Mouse (Mus musculus): ENCODE results near the gene Gmppb.

Gmppb gene

DNA sequence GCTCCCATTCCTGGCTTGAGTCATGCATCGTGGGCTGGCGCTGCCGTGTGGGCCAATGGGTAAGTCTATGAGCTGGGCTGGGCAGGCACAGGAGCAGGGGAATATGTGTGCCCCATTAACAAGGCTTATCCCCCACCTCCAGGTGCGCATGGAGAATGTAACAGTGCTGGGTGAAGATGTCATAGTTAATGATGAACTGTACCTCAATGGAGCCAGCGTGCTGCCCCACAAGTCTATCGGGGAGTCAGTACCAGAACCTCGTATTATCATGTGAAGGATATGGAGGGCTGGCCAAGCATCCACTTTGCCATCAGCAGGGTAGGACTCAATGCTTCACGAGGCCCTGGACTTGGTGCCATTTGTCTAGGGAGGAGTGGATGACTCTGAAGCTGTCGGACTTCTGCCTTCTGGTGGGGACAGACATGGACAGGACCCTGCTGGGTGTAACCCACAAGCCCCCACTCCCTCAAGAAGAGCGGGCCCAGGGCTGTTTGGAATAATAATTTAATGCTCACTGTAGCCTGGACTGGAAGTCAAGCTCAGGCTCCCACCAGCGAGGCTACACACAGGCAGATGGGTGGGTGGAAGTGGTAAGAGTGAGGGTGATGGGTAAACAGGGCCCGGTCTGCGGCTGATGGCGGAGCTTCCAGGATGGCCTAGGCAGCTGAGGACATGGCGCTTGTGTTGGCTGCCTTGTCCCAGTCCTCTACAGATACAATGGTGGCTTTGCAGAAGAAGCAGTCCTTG, 2.3 kb downstream of the Gmppb start:
- DNase-seq (ENCODE audit: low read depth, low spot score), result no peak

DNA sequence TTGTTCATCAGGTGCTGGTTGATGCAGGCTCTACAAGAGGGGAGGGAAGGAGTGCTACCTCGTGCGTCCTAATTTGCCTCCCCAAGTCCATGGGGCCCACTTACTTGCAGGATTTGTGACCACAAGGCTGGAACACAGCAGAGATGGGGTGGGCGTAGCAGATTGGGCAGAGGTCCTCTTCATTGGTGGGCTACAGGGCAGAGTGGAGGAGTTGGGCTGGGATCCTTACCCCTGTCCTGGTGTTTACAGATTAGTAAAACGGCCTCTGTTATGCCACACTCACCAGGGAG, 2.8 kb downstream of the Gmppb start:
- no peak for DNase-seq (ENCODE audit: low read depth, low spot score)

DNA sequence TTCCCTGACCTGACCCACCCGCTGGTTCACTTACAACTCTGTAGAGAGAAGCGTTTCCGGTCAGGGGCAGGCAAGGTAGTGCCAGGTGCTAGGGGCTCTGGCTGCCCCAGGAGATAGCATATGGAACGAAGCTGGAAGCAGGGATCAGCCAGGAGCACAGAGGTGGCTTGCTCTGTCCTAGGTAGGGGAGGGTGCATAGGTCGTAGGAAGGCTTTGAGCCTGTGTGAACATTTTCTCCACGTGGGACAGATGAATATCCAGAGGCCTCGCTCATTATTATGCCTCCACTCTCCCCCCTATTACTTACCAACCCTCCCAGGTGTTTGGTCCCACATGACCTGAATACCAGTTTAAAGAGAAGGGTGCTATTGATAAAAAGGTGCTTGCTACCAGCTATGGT, 3.4 kb downstream of the Gmppb start:
- DNase-seq (ENCODE audit: low read depth, low spot score), result no peak

DNA sequence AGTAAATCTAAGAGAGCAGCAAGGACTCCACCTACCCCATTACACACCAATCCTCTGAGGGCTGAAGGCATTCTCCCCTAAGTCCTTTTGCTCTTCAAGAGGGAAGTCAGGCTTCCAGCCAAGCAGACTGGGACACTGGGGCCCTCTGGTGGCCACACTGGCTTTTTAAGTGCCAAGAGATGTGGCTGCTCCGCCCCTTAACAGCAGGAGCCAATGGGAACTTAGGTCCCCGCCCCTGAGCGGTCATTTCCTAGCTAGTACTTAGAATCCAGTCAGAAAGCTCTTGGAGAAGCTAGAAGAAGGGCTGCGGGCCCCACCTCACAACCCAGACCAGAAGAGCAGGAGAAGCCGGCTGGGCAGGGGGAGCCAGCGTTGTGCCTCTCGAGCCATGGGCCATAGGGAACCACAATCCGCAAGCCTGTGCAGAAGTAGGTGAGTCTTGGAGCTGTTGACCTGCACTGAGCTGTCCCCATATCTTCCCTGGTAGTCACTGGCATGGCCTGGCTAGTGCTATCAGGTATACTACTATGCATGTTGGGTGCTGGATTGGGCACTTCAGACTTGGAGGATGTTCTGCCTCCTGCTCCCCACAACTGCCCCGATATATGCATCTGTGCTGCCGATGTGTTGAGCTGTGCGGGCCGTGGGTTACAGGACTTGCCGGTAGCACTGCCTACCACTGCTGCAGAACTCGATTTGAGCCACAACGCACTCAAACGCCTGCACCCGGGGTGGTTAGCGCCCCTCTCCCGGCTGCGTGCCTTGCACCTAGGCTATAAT, 4.0 kb downstream of the Gmppb start, which contains the start of gene Amigo3:
Amigo3 (plus strand) TSS at position 275 of the 780 bp plus-strand sequence.
- DNase-seq (ENCODE audit: low read depth, low spot score), result peak; percentile 80

DNA sequence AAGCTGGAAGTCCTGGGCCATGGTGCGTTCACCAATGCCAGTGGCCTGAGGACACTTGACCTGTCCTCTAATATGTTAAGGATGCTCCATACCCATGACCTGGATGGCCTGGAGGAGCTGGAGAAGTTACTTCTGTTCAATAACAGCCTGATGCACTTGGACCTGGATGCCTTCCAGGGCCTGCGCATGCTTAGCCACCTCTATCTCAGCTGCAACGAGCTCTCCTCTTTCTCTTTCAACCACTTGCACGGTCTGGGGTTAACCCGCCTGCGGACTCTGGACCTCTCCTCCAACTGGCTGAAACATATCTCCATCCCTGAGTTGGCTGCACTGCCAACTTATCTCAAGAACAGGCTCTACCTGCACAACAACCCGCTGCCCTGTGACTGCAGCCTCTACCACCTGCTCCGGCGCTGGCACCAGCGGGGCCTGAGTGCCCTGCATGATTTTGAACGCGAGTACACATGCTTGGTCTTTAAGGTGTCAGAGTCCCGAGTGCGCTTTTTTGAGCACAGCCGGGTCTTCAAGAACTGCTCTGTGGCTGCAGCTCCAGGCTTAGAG, 4.7 kb downstream of the Gmppb start:
- DNase-seq (ENCODE audit: low read depth, low spot score), result no peak

DNA sequence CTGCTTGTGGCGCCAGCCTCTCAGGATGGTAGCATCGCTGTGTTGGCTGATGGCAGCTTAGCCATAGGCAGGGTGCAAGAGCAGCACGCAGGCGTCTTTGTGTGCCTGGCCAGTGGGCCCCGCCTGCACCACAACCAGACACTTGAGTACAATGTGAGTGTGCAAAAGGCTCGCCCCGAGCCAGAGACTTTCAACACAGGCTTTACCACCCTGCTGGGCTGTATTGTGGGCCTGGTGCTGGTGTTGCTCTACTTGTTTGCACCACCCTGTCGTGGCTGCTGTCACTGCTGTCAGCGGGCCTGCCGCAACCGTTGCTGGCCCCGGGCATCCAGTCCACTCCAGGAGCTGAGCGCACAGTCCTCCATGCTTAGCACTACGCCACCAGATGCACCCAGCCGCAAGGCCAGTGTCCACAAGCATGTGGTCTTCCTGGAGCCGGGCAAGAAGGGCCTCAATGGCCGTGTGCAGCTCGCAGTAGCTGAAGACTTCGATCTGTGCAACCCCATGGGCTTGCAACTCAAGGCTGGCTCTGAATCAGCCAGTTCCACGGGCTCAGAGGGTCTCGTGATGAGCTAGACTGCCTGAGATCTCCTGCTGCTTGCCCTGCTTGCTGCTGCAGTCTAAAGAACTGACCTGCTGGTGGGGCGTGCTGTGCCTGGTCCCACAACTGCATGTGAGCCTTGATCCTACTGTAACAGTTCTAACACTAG, 5.4 kb downstream of the Gmppb start:
- DNase-seq (ENCODE audit: low read depth, low spot score), result no peak

DNA sequence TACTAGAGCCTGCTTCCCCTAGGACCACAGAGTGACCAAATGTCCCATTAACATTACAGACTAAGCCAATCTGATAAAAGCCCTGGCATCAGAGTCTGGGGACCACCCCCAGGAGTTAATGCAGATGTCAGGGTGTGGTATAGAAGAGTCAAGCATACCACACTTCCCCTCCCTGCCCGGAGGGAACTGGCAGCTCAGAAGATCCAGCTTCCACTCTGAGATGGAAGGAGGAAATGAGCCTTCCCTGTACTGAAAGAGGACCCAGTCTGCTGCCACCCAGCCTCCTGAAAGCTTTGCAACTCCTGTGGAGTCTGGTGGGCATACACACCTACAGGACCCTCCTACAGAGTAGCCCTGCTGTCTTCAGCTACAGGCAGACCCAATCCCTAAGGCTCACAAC, 6.0 kb downstream of the Gmppb start:
- no peak for DNase-seq (ENCODE audit: low read depth, low spot score)

DNA sequence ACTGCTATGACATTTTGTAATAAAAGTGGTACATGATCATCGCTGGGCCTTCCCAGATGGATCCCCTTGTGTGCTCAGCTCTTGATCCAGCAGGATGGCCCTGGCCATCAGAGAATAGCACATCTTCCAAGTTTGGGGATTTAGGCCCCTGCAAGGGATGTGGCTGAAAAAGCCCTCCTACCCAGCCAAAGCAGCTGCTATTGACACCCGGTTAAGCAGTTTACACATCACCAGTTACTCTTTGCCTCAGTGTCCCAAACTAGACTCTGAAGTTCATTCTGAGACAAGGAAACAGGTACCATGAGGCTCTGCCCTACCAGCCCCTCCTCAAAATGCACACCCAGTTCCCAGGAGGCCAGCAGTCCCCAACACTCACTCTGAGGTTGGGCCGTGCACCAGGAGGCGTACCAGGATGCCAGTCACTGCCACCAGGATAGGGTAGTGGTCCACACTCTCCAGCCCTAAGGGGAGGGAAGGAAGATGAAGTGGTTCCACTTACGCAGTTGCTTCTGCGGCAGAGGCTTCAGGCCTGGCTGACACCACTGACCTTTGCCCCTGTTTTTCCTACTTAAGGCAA, 6.7 kb downstream of the Gmppb start:
- DNase-seq (ENCODE audit: low read depth, low spot score), result no peak

DNA sequence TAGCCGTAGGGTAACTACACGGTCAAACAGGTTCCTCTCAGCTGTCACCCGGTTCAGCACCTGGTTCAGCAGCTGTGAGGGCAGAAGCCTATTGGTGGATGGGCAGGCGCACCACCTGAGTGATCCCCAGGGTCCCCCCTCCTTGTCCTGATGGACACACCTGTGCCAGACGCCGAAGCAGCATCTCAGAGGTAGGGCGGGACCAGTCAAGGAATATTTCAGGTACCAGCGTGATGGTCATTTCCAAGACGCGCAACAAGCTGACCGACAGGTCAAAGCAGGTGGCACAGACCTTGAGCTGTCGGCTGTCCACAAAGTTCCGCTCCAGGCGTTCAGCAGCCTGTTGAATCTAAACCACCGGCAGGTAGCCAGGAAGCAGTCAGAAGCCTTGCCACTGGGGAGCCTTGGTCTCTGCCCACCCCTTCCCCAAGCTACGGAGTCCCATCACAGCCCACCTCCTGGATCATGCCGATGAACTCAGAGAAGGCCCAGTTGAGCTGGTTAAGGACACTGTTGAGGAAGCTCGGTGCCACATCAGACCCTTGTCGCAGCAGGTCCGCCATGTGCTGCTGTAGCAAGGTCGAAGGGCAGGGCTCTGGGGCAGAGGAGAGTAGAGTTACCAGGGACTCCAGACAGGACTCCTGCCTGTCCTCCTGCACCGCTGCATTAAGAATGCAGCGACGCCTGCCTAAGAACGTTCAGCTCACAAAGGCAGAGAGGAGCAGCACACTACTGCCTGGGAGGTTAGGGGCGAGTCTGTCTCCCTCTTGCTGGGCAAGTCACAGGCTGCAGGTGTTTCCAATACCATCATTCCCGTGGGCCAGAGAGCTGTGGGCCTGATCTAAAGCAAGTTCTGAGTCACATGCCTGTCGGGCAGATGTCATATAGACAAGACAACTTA, 7.6 kb downstream of the Gmppb start:
- DNase-seq (ENCODE audit: low read depth, low spot score), result no peak

DNA sequence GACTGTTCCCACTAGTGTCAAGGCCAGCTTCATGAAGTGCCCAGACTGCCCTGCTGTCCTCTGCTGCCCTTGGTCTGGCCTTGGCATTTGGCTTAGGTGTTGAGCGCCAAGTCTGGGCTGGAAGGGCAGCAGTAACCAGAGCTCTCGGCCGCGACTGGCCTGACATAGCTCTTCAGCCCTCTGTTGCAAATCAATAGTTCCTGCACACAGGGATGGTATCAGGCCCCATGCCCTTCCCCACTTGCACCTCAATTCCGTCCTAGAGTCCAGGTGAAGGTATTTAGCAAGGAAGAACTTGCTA, 8.2 kb downstream of the Gmppb start:
- DNase-seq (ENCODE audit: low read depth, low spot score), result no peak

DNA sequence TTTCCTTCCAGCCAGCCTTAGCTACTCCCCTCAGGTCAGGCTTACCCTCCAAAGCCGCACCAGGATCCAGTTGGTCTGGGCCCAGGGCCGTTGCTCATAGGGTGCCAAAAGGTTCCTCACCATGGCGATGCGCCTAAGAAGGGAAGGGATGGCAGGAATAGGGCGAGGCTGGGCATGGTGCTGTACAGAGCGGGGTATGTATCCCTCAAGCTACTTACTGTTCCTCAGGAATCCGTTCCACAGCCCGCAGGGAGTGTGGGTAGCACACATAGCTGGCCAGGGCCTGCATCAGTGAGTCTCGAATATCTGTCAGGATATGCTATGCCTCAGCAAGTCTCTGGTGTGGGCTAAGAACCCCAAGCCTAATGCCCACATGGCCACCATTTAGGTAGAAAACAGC, 9.2 kb downstream of the Gmppb start:
- DNase-seq (ENCODE audit: low read depth, low spot score), result no peak

DNA sequence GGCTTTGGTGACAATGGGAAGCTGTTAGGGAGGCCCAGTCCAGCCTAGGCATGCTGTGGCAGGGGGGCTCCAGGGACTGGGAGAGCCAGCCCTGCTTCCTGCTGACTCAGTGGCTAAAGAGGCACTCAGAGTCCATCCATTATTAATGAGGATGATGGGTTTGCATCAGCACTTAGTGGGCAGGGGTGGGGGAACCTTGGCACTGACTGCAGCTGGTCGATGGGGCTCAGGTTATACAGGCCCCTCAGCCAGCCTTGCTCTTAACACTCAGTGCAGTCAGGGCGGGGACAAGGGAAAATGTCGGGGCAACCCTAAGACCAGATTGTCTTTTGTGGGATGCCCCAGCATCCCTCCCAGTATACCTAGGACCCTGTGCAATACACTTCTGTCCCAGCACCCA, 13.1 kb downstream of the Gmppb start:
- no peak for DNase-seq (ENCODE audit: low read depth, low spot score)

DNA sequence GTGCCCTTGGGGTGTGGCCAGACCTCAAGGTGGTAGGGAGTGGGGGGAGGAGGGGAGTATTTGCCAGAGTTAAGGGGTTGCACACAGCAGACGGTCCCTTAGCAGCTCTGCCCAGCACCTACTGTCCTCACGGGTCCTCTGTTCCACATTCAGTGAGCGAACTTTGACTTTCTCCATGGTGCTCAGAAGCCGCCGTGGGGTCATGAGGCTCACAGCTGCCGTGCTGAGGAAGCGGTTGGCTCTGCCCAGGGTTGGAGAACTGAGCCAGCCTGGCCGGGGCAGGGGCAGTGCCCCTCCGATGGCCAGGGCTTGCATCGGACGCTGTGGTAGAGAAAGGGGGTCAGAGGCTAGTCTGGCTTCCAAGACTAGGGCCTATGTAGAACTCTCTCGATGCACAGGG, 14.3 kb downstream of the Gmppb start:
- no peak for DNase-seq (ENCODE audit: low read depth, low spot score)

DNA sequence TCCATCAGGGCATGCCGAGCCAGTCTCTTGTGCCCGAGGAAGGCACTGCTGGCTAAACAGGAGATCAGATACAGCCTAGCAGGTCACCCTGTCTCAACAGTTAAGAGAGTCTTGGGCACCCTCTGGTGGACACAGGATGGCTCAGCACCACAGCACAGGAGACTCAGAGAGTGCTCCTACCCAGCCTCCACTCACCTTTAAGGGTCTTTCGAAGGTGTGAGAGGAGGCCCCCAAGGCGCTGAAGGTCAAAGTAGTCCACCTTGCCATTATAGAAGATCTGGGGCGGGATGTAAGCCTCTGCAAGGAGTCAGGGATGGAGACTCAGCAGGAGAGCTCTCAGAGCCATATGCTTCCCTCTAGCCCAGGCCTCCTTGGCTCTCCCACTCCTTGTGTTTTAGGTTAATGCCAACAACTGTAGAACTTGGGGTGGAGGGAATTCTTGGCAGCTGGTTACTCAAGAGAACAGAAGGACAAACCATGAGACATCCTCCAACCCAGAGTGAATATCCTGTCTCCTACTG, 16.5 kb downstream of the Gmppb start:
- DNase-seq (ENCODE audit: low read depth, low spot score), result peak; percentile 57

DNA sequence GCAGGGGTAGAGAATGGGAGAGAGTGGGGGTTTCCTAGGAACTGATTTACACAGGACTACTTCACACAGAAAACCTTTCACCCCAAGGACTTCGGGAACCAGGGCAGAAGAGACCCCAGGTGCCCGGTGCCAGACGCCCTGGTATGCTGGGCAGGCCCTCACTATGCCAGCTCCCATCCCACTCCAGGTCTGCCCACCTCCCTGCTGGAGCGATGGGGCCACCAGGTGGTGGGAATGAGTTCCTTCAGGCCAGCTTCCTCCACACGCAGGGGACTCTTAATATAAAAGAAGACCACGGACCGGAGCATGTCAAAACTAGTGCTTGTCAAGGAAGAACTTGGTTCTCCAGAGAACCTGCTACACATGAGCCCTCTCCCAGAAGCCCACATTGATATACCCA, 18.2 kb downstream of the Gmppb start:
- DNase-seq (ENCODE audit: low read depth, low spot score), result no peak

DNA sequence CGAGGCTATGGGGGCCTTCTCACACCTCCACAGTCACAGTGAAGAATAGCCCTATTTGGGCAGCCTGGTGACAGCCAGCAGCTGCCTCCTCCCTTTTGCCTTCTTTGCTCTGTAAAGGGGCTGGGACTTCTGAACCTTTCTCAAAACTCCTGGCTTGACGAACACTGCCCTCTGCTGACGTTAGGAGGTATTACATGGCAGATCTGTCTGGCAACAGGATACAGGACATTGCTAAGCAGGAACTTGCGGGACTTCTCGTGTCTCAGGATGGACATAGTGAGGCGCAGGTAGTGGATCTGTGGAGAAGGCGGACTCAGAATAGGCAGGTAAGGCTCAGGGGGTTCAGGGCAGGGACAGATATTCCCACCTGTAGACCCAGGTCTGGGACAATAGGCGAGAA, 18.9 kb downstream of the Gmppb start:
- peak; percentile 66 for DNase-seq (ENCODE audit: low read depth, low spot score)

DNA sequence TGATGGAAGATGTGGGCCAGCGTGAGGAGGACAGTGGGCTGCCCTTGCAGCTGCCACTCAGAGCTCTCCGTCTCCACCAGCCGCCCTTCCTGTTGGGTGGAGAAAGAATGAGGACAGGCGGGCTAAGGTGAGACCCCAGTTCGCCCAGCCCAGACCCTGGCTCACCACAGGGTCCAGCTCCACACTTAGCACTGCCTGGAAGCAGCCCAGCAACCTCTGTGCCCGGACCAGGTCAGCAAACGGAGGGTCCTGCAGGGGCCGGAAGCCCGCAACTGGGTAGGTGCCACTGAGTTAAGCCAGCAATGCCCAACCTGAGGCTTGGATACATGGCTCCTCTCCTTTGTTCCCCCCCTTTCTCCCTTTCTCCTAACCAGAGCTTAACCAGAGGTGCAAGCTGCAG, 20.0 kb downstream of the Gmppb start:
- DNase-seq (ENCODE audit: low read depth, low spot score), result no peak

DNA sequence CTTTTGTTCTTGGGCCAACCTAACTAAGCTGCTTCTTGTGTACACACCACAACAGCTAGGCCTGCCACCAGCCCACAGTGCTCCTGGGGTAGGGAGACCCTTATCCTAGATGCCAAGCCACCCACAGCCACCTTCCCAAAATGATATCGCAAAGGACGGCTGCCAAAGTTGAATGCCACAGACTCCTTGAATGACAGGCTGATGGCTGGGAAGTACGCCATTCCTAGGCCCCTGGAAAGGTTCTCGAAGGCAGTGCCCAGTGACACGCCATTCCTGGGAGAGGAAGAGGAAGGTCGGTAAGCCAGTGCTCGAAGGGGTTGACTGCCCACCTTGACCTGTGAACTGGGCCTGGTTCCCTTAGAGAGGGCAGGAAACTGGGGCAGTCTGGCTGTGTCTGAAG, 20.5 kb downstream of the Gmppb start:
- DNase-seq (ENCODE audit: low read depth, low spot score), result no peak

DNA sequence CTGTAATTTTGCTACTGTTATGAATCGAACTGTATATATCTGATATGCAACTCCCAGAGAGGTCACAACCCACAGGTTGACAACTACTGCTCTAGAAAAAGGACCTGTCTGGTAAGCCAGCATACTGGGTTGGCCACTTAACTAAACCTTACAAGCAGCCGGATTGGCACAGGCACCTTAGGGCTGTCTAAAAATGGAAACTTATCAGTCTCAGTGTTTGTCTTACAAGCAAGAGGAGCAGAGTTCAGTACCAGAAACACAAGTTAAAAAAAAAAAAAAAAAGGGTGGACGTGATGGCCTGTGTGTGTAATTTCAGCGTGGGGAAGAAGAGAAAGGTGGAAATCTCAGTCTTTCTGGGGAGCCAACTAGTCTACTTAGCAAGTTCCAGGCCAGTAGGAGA, 22.8 kb downstream of the Gmppb start:
- DNase-seq (ENCODE audit: low read depth, low spot score), result no peak

DNA sequence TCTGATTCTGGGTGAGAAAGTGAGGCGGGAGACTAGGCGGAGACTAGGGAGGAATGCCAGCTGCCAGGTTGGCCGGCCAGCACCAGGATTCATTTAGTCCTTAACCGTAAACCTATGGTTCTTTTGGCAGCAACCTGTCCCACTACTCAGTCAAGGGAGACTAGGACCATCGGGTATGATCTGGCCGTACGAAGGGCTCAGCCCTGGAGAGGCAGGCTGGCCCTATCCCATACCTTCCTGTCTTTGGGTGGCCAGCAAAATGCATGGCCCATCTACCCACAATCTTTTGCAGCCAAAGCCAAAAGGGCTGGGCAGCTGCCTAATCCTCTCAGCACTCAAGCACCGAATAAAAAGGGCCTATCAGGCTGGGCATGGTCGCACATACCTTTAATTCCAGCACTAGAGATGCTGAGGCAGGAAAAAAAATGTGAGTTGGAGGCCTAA, 23.5 kb downstream of the Gmppb start:
- DNase-seq (ENCODE audit: low read depth, low spot score), result no peak
